Mouse (Mus musculus): ENCODE data around the gene Patz1.

Patz1 gene

GRCm38 (mm10) chr11:3330566-3330965, 41.9 kb downstream of the Patz1 start:
- peak; percentile 93 for DNase-seq (ENCODE audit: low spot score)

GRCm38 (mm10) chr11:3330991-3331750, 42.5 kb downstream of the Patz1 start:
- DNase-seq (ENCODE audit: low spot score) = no peak

- peak; percentile 100 for DNase-seq (ENCODE audit: low spot score)
Observed at GRCm38 (mm10) chr11:3331756-3332642, 43.3 kb downstream of the Patz1 start.

- DNase-seq (ENCODE audit: low spot score) = no peak
Observed at GRCm38 (mm10) chr11:3333111-3333695, 44.5 kb downstream of the Patz1 start.

DNA sequence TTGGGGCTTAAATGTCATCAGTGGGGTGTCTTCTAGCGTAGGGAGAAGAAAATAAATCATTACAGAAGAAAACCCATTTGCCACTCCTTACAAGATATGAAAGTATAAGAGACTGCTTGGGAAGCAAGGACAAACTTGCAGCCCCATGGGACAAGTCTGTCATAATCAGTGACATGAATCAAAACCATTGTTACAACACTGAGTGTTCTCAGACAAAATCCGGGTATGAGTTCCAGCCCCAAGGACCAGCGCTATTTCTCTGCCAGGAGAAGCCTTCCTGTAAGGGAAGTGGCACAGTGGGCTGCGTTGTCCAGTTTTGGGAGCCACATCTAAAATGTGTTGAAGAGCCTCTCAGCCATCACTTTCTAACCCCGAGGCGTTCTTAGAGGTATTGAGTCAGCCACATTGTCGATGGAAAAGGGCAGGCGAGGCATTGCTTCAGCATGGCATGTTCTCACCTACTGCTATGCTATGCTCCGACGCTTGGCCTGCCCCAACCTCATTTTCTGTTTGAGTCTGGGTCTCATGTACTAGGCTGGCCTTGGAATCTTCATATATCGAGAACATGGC, 45.6 kb downstream of the Patz1 start:
- DNase-seq (ENCODE audit: low spot score) = no peak

GRCm38 (mm10) chr11:3334711-3335316, 46.1 kb downstream of the Patz1 start:
- DNase-seq (ENCODE audit: low spot score) = peak; percentile 55

- DNase-seq (ENCODE audit: low spot score) = peak; percentile 90
Observed at GRCm38 (mm10) chr11:3335651-3336216, 47.1 kb downstream of the Patz1 start.

DNA sequence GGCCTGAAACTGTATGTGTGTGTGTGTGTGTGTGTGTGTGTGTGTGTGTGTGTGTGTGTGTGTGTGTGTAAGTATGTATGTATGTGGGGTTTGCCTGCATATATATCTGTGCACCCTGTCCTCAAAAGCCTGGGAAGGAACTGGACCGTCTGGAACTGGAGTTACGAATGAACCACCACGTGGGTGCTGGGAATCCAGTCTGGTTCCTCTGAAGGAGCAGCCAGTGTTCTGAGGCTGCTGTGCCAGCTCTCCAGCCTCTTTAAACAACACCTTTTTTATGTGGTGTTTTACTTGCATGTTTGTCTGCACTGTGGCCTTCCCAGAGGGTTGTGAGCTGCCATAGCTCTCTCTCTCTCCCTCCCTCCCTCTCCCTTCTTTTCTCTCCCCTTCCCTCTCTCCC, 47.9 kb downstream of the Patz1 start:
- no peak for DNase-seq (ENCODE audit: low spot score)

GRCm38 (mm10) chr11:3337173-3337955, 48.7 kb downstream of the Patz1 start:
- DNase-seq (ENCODE audit: low spot score) = peak; percentile 87

DNA sequence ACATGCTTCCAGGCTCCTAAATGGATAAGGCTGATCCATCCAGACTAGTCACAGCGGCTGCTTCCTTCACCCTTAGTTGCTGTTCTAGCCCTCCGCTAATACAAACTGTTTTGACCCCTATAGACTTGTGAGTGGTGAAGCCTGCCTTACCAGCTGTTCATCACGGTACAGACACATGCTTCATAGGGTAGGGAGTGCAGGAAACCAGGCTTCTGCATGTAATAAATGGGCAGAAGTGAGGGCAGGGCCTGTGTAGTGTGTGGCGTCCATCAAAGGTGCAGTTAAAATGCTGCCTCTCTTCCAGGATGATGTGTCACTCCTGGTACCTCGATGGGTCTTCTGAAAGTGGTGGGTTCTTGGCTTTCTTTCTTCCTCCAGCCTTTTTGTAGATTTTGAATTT, 49.3 kb downstream of the Patz1 start:
- no peak for DNase-seq (ENCODE audit: low spot score)

DNA sequence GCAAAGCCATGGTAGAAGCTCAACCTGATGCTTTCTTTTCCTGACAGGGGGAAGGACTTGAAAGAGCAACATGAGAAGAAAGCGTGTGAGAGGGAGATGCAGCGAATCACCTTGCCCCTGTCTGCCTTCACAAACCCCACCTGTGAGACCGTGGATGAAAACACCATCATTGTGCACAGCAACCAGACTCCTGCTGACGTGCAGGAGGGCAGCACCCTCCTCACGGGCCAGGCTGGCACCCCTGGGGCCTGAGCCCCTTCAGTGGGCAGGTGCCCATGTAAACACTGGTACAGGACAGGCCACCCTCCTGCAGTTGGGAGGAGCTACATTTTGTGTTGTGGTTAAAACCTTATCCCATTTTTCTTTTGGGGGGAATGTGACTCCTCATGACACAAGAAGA, 52.8 kb downstream of the Patz1 start:
- no peak for DNase-seq (ENCODE audit: low spot score)

DNA sequence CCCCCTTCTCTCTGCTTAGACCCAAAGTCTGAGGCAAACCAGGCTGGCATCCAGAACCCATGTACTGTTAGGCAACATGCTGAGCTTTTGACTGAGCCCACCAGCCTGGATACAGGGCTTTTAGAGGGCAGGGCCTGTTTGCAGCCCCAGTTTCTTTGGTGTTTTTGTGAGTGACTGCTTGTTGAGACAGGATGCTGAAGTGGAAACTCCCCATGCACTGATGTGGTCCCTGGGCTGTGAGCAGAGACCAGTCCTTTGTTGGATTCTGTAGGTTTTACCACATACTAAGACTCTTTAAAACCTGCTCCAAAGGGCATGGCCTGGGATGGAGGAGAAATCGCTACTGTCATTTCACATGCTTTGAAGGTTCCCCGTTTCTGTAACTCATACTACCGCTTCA, 56.2 kb downstream of the Patz1 start:
- DNase-seq (ENCODE audit: low spot score) = no peak

DNA sequence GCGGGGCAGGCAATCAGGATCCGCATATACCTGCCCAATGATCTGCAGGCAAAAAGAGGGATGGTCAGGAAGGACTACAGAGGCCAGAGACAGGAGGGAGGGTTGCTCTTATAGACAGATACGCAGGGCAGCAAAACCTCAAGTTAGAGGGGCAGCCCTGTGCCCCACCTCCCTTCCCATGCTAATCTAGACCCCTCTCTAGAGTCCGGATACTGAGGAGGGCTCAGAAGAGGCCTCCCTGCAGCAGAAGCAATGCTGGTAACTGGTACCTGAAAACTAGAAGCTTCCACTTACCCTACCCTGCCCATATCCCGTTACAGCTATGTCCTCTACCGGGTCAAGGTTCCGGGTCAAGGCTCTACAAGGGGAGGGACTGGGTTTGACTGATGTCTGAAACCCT, 57.7 kb downstream of the Patz1 start:
- DNase-seq (ENCODE audit: low spot score) = no peak

DNA sequence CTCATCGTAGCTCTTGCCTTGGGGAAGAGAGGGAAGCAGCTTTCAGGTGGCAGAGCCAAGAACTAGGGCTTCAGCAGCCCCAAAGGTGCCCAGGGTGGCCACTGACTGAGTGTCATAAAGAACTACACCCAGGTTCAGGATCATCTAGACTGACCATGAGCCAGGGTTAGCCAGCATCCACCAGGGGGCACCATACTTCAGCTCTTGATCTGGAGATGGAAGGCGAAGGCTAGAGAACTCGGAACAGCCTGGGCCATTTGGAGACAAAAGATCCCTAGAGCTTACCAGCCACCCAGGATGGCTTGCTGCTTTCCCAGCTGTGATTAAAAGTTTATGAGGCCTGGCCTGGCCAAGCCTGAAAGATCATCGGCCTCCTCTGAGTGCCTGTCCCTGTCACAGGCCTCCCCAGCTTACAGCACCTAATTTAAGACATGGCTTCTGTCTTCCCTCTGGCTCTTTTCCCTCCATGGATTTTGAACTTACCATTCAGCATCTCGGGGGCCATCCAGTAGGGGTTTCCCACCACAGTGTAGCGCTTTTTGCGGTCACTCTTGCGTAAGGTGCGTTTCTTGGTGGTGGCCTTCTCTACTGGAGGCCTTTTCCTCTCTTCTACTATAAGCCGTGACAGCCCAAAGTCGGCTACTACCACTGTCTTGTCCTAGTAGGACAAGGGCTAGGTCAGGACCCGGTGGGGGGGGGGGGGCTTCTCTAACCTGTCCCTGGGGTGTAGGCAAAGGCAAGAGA, 58.6 kb downstream of the Patz1 start:
- peak; percentile 95 for DNase-seq (ENCODE audit: low spot score)

- DNase-seq (ENCODE audit: low spot score) = no peak
Observed at GRCm38 (mm10) chr11:3347835-3348195, 59.1 kb downstream of the Patz1 start.

- peak; percentile 81 for DNase-seq (ENCODE audit: low spot score)
Observed at GRCm38 (mm10) chr11:3348576-3349342, 60.1 kb downstream of the Patz1 start.

- DNase-seq (ENCODE audit: low spot score) = no peak
Observed at GRCm38 (mm10) chr11:3349343-3349695, 60.6 kb downstream of the Patz1 start.

DNA sequence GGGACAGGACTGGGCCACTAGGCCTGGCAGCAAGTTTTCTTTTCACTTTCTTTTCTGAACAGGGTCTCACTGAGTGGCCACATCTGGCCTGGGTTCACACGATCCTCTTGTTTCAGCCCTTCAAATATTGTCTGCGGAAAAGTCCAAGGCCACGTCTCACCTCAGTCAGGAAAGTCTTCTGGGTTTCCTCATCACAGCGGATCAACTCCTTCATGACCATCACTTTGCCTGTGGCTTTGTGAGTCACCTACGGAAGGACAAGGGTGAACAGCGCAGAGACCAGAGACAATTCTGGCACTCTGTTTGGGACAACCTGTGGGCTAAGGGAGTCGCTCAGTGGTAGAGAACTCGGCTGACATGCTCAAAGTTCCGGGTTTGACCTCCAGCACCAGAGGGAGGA, 63.5 kb downstream of the Patz1 start:
- no peak for DNase-seq (ENCODE audit: low spot score)

DNA sequence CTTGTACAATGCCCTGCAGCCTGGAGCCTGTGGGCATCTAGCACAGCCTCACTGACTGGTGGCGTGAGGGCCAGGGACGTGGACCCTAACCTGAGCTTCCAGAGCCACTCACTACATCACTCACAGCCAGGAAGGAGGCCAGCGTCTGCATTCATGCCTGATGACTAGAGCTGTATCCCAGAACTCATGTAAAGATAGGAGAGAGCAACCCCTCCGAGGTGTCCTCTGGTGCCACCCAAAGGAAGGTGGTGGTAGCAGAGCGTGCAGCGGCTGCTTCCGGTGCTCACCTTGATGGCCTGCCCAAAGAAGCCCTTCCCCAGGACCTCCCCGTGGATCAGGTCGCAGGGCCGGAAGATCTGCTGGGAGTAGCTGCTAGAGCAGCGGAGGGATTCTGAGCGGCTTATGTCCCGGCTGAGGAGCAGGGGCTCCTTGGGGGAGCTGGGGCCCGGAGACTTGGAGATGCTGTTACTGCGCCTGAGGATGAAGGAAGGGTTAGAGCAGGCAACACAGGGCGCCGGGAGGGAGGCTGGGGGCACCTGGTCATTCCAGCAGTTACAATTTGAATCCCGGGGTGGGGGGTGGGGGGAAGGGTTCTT, 64.4 kb downstream of the Patz1 start:
- peak; percentile 49 for DNase-seq (ENCODE audit: low spot score)

Data from MN1 (cell line).